Mouse (Mus musculus) kidney, adult 2 months (tissue): Measurements from ENCODE around the gene Sppl2c. TPM values are rescaled to one million over a fixed set of nuclear protein-coding genes. Genes with fewer than 3 reads are reported as not detected.
A peak's percentile ranks its signal among the peaks of the same experiment; 100 is the strongest.
"Not testable (repeated sequence)": the region's sequence is repeated elsewhere in the genome, so short reads cannot be mapped to it uniquely, and the experiment has no call there.

Experiments used
- DNase-seq: peaks from one replicate; pipeline ENCODE4 v3.0.0; 2021
- H3K27ac ChIP-seq: fragments of 200-500 bp; 2 replicates; pipeline ENCODE4 v1.5.1; 2012; ENCODE audit warnings: low read depth, low read length, control low read depth, inconsistent platforms; ENCODE audit not compliant: insufficient read depth
- H3K27me3 ChIP-seq: fragments of 200-500 bp; replicated peaks from 2 replicates; pipeline ENCODE4 v1.6.1; 2012; ENCODE audit warnings: mild to moderate bottlenecking, moderate library complexity, low read length, inconsistent platforms; ENCODE audit not compliant: control insufficient read depth, insufficient read depth
- H3K36me3 ChIP-seq: fragments of 200-500 bp; 2 replicates; pipeline ENCODE4 v1.6.1; 2012; ENCODE audit warnings: mild to moderate bottlenecking, moderate library complexity, low read length, inconsistent platforms; ENCODE audit not compliant: control insufficient read depth, insufficient read depth
- H3K4me1 ChIP-seq: fragments of 200-500 bp; 2 replicates; pipeline ENCODE4 v1.6.1; 2011; ENCODE audit warnings: low read length; ENCODE audit not compliant: control insufficient read depth, insufficient read depth
- H3K4me3 ChIP-seq: fragments of 200-500 bp; 2 replicates; pipeline ENCODE4 v1.5.1; 2011; ENCODE audit warnings: mild to moderate bottlenecking, low read depth, low read length, control low read depth; ENCODE audit not compliant: insufficient read depth
- CTCF ChIP-seq: fragments of 200-500 bp; conservative IDR thresholded peaks from 2 replicates; pipeline ENCODE4 v1.5.1; 2011; ENCODE audit warnings: low read depth, mild to moderate bottlenecking, control low read depth, low read length, moderate library complexity, mixed read lengths; ENCODE audit not compliant: insufficient read depth, insufficient read length
- POLR2A ChIP-seq: fragments of 200-500 bp; IDR thresholded peaks from one replicate; pipeline ENCODE4 v1.6.1; 2011; ENCODE audit warnings: low read depth, low read length, control low read depth
- WGBS: fragments of 180-500 bp; shearing (Covaris S2); methylation state at CpG from one replicate; pipeline ENCODE4 v1.1.7; 2018; 5-methylcytosine and 5-hydroxymethylcytosine counted together
- polyA plus RNA-seq: library from polyadenylated mRNA; depleted of rRNA; stranded (reverse); fragments of >200 nt; gene quantifications from 2 replicates; pipeline ENCODE4 v1.2.3, GENCODE M21; 2012

The Sppl2c gene
- polyA plus RNA-seq, 1 experiment = 0.08 TPM

DNA sequence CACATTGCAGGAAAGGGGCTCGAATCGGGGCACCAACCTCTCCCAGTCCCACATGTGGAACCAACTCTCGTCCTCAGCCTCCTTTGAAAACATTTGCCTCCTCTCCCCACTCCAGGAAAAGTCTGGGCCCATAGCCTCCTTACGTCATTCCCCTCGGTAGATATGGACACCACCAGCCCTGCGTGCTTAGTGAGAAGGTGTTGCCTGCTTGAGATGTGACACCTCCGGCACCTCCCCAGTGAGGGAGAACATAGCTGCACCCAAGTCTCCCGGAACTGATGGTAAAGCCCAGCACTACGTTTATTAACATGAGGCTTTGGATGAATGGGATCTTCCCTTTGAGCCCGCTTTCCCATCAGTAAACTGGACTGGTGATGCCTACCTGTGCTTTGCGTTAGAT lies 9.3 kb downstream of the Sppl2c start:
- TF ChIP-seq CTCF (no peak), POLR2A (no peak)
- WGBS = 69% methylated on average over 11 of the region's 11 CpGs

DNA sequence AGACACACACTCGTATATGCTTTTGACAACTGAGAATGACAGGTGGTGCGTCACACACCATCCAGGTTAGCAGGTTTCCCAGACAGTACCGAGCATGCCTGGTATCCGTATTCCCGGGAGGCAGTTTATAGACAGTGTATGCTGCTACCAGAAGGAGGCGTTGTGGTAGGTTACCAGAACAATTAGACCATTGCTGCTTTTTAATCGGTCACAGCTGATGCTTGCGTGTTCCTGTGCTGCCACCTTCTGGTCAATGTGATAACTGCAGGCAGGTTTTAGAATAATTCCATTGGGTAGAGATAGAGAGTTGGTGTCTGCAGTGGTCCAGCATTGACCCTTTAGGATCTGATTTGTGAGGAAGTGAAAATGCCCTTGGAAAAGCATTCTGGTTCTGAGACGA lies 9.7 kb downstream of the Sppl2c start:
- Histone ChIP-seq H3K27me3 (no peaks in the 10 kb centered on the region), H3K4me1 (no peaks in the 10 kb centered on the region), H3K4me3 (no peak overlapping the region), H3K27ac (no peak overlapping the region), H3K36me3 (no peaks in the 10 kb centered on the region)
- TF ChIP-seq POLR2A (no peak), CTCF (peak; percentile 95)
- WGBS = 11% methylated on average over 9 of the region's 9 CpGs
- peak; percentile 82 for DNase-seq

More for the DNA sequence above, 9.3 kb downstream of the Sppl2c start:
- Histone ChIP-seq H3K4me3 (no peak overlapping the region), H3K27me3 (no peaks in the 10 kb centered on the region), H3K4me1 (no peaks in the 10 kb centered on the region), H3K36me3 (no peaks in the 10 kb centered on the region), H3K27ac (no peak overlapping the region)
- no peak for DNase-seq

DNA sequence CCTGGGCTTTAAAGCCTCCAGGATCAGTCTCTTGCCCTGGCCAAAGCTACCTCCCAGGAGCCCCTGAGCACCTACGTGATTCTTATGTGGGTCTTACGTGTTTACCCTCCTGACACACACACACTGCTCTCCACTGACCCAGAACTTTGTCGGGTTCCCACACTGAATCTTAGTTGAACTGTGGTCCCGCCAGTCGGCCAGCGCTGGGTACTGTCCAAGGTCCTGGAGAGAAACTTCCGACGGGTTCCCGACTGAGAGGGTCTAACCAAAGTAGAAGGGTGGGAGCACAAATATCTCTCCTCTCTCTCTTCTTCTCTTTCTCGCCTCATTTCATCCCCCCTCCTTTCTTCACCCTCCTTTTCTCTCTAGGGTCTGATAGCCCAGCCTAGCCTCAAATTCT lies 11.7 kb downstream of the Sppl2c start:
- H3K4me1 ChIP-seq = no peaks in the 10 kb centered on the region
- H3K27ac ChIP-seq = no peak overlapping the region
- H3K4me3 ChIP-seq = no peak overlapping the region
- H3K36me3 ChIP-seq = no peaks in the 10 kb centered on the region
- peak; percentile 7 for DNase-seq
- H3K27me3 ChIP-seq = no peaks in the 10 kb centered on the region
- 3% methylated on average over 10 of the region's 10 CpGs for WGBS
- TF ChIP-seq CTCF (no peak), POLR2A (no peak)

- H3K4me1 ChIP-seq = no peaks in the 10 kb centered on the region
- TF ChIP-seq POLR2A = no peak
- no peak for TF ChIP-seq CTCF
- no peak overlapping the region for H3K27ac ChIP-seq
Observed at GRCm38 (mm10) chr11:104203271-104203670, 17.1 kb downstream of the Sppl2c start.

DNA sequence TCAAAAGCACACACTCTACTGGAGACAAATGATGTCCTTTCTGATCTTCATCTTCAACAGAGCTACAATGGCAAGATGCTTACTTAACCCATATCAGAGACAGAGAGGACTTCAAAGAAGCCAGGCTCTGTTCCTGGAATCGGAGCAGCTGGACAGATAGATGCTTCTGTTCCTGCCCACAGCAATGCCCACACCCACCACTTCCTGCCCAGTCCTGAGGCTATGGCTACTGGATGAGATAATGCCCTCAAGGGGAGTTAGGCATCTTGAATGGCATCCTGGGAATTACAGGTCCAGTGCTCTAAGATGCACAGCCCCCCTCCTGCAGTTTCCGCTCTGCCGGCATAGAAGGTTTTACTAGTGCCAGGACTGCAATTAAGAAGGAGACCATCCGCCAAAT lies 20.4 kb downstream of the Sppl2c start:
- no peak for DNase-seq
- Histone ChIP-seq H3K27me3 (no peaks in the 10 kb centered on the region), H3K4me1 (no peaks in the 10 kb centered on the region), H3K4me3 (no peak overlapping the region), H3K36me3 (no peaks in the 10 kb centered on the region), H3K27ac (no peak overlapping the region)
- TF ChIP-seq CTCF (no peak), POLR2A (no peak)
- 45% methylated on average over 4 of the region's 4 CpGs for WGBS

More at GRCm38 (mm10) chr11:104203271-104203670, 17.1 kb downstream of the Sppl2c start:
- Histone ChIP-seq H3K4me3 (no peak overlapping the region), H3K36me3 (no peaks in the 10 kb centered on the region), H3K27me3 (no peaks in the 10 kb centered on the region)
- 59% methylated on average over 3 of the region's 3 CpGs for WGBS
- DNase-seq = no peak

- Histone ChIP-seq H3K4me1 (no peaks in the 10 kb centered on the region), H3K27me3 (no peaks in the 10 kb centered on the region), H3K36me3 (no peaks in the 10 kb centered on the region), H3K4me3 (no peak overlapping the region), H3K27ac (no peak overlapping the region)
- no peak for TF ChIP-seq POLR2A
- no peak for TF ChIP-seq CTCF
- DNase-seq = no peak
- 64% methylated on average over 3 of the region's 3 CpGs for WGBS
Observed at GRCm38 (mm10) chr11:104209041-104209440, 22.9 kb downstream of the Sppl2c start.

DNA sequence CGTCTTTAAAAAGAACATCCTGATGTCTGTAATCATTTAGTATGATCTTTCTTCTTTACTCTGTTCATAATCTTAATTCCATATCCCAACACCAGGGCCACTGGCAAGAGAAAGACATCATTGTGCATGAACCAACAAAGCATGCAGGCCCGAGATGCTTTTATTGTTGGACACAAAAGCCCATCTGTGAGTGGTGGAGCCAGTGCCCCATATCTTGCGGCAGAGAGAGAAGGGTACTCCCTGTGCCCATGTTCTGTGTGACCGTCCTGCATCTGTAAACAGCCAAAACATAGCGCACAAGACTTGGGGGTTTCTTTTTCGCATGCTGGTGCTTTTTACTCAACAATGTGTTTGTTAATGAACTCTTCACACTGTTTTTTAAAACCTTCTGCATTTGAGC lies 25.1 kb downstream of the Sppl2c start:
- no peak for DNase-seq
- H3K36me3 ChIP-seq = no peaks in the 10 kb centered on the region
- TF ChIP-seq CTCF (no peak), POLR2A (no peak)
- H3K4me1 ChIP-seq = no peaks in the 10 kb centered on the region
- WGBS = 88% methylated on average over 6 of the region's 6 CpGs
- no peak overlapping the region for H3K4me3 ChIP-seq
- no peaks in the 10 kb centered on the region for H3K27me3 ChIP-seq
- H3K27ac ChIP-seq = no peak overlapping the region

DNA sequence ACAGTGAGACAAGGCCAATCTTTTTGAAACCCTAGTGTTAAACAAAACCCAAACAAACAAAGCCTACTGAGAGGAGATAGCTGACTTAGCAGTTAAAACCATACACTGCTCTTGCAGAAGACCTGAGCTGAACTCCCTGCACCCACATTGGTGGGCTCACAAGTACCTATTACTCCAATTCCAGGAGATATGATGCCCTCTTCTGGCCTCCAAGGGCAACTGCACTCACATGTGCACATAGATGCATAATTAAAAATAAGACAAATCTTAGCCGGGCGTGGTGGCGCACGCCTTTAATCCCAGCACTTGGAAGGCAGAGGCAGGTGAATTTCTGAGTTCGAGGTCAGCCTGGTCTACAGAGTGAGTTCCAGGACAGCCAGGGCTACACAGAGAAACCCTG lies 28.0 kb downstream of the Sppl2c start:
- not testable (repeated sequence) for H3K36me3 ChIP-seq, H3K4me1 ChIP-seq, DNase-seq, H3K27ac ChIP-seq, H3K4me3 ChIP-seq, H3K27me3 ChIP-seq
- WGBS = 98% methylated on average over 5 of the region's 5 CpGs
